Mouse (Mus musculus) heart, postnatal 0 days (tissue): ENCODE data around the gene Tm7sf2.

Source experiments
- CTCF ChIP-seq: IDR thresholded peaks from 2 replicates; pipeline ENCODE4 v1.5.1; 2016; ENCODE audit warnings: antibody characterized with exemption, control low read depth, low read depth
- EP300 ChIP-seq: IDR thresholded peaks from 2 replicates; pipeline ENCODE4 v1.6.1; 2016; ENCODE audit warnings: antibody characterized with exemption, low read depth

- TF ChIP-seq CTCF (no peak), EP300 (no peak)
These were observed 1.7 kb upstream of the Tm7sf2 start for GRCm38 (mm10) chr19:6069851-6070250.
